Mouse (Mus musculus): ENCODE results near the gene Dab1. TPM values are rescaled to one million over a fixed set of nuclear protein-coding genes. Genes with fewer than 3 reads are reported as not detected.
A peak's percentile ranks its signal among the peaks of the same experiment; 100 is the strongest.

Dab1 gene
- polyA plus RNA-seq, 1 experiment from 2014 or later, result 77.5 TPM

DNA sequence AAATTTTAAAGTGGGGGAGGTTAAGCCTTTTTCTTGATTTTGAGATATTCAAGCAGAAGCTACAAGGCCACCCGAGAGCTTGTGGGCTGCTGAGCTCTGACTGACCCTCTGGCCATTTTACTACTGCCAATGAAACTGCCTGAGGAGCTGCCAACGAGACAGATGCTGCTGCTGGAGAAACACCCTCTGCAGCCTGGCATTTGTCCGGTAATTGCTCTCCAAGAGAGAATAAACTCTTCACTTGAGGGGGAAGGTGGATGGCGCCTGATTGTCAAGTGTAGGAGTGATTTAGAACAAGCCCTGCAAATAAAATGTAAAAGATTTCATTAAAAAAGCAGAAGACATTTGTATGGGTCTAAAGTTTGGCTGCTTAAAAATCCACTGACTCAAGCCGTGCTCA lies 839.6 kb downstream of the Dab1 start:
- WGBS, result 39% methylated on average over 5 of the region's 5 CpGs
- peak; percentile 60; the same call in 1 of the 2 replicates for ATAC-seq
- Histone ChIP-seq H3K9ac (ENCODE audit: low read depth, low read length) (no peak overlapping the region), H3K4me2 (ENCODE audit: low read length) (no peak overlapping the region), H3K4me3 (ENCODE audit: low read length) (no peak overlapping the region), H3K9me3 (ENCODE audit: control insufficient read depth, low read length) (no peaks in the 10 kb centered on the region), H3K36me3 (ENCODE audit: control insufficient read depth, insufficient read depth, low read length) (no peaks in the 10 kb centered on the region), H3K27me3 (replicated peaks; ENCODE audit: control insufficient read depth, insufficient read depth, low read length) (no peaks in the 10 kb centered on the region), H3K4me1 (ENCODE audit: control insufficient read depth, insufficient read depth, low read depth, low read length) (peaks cover 2% of the 10 kb centered on the region; the same call in 1 of the 2 replicates), H3K27ac (ENCODE audit: low read depth, low read length) (no peak overlapping the region)

DNA sequence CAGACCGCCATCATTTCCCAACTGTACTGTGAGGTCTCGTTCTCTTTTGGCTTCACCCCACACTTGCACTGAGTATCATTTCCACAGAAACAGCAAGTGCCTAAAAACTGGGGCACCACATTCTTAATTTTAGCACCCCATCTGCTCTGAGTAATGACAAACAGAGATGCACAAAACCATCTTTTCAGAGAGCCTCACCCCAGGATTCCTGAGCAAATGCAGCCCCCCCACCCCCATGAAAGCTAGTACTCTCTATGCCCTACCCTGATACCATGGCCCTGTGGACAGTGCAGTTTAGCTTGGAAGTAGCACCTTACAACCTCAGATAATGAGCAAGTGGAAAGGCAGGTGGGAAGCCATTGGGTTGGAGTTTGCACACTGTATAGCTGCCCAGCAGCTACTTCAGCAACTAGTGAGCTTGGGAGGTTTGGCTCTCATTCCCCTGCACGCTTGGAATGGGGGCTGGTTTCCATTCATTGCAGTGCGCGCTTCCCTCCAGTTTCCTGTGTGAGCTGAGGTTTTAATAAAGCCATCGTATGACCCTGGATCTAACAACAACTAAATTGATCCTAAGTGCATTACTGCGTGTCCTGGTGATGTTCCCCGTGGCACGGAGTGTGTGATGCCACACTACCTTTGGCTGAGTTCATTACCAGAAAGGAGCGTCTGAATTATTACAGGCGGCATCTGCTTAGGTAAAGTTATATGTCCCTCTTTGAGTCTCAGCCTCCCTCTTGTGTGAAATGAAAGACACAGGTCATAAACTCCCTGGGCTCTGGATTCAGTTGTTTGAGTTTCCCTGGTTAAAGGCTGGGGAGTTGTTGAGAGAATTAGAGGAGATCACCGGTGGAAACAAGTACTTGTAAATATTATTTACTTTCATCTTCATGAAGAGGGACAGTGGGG lies 842.2 kb downstream of the Dab1 start:
- H3K27me3 ChIP-seq (replicated peaks; ENCODE audit: control insufficient read depth, insufficient read depth, low read length), result no peaks in the 10 kb centered on the region
- H3K9me3 ChIP-seq (ENCODE audit: control insufficient read depth, low read length), result no peaks in the 10 kb centered on the region
- no peak overlapping the region for H3K27ac ChIP-seq (ENCODE audit: low read depth, low read length)
- H3K4me3 ChIP-seq (ENCODE audit: low read length), result no peak overlapping the region
- 83% methylated on average over 12 of the region's 12 CpGs for WGBS
- H3K36me3 ChIP-seq (ENCODE audit: control insufficient read depth, insufficient read depth, low read length), result no peaks in the 10 kb centered on the region
- no peak overlapping the region for H3K4me2 ChIP-seq (ENCODE audit: low read length)
- no peak for ATAC-seq
- H3K9ac ChIP-seq (ENCODE audit: low read depth, low read length), result no peak overlapping the region
- H3K4me1 ChIP-seq (ENCODE audit: control insufficient read depth, insufficient read depth, low read depth, low read length), result no peaks in the 10 kb centered on the region; the same call in none of the 2 replicates

GRCm38 (mm10) chr4:104462932-104463780 lies 844.0 kb downstream of the Dab1 start:
- Histone ChIP-seq H3K27me3 (replicated peaks; ENCODE audit: control insufficient read depth, insufficient read depth, low read length) (no peaks in the 10 kb centered on the region), H3K9ac (ENCODE audit: low read depth, low read length) (no peak overlapping the region), H3K4me3 (ENCODE audit: low read length) (no peak overlapping the region), H3K36me3 (ENCODE audit: control insufficient read depth, insufficient read depth, low read length) (no peaks in the 10 kb centered on the region), H3K9me3 (ENCODE audit: control insufficient read depth, low read length) (no peaks in the 10 kb centered on the region), H3K4me2 (ENCODE audit: low read length) (no peak overlapping the region), H3K4me1 (ENCODE audit: control insufficient read depth, insufficient read depth, low read depth, low read length) (no peaks in the 10 kb centered on the region; the same call in none of the 2 replicates), H3K27ac (ENCODE audit: low read depth, low read length) (no peak overlapping the region)
- no peak for ATAC-seq
- WGBS, result 79% methylated on average over 11 of the region's 11 CpGs

GRCm38 (mm10) chr4:104463781-104464170 lies 844.6 kb downstream of the Dab1 start:
- no peaks in the 10 kb centered on the region for H3K27me3 ChIP-seq (replicated peaks; ENCODE audit: control insufficient read depth, insufficient read depth, low read length)
- no peak overlapping the region for H3K27ac ChIP-seq (ENCODE audit: low read depth, low read length)
- no peak overlapping the region for H3K4me2 ChIP-seq (ENCODE audit: low read length)
- no peaks in the 10 kb centered on the region for H3K9me3 ChIP-seq (ENCODE audit: control insufficient read depth, low read length)
- H3K36me3 ChIP-seq (ENCODE audit: control insufficient read depth, insufficient read depth, low read length), result no peaks in the 10 kb centered on the region
- no peak overlapping the region for H3K4me3 ChIP-seq (ENCODE audit: low read length)
- no peak overlapping the region for H3K9ac ChIP-seq (ENCODE audit: low read depth, low read length)
- 0 out of 2 replicates have a peak, but pooled peaks have one; percentile 22 for ATAC-seq
- WGBS, result 71% methylated on average over 7 of the region's 7 CpGs
- no peaks in the 10 kb centered on the region; the same call in none of the 2 replicates for H3K4me1 ChIP-seq (ENCODE audit: control insufficient read depth, insufficient read depth, low read depth, low read length)

GRCm38 (mm10) chr4:104465594-104465993 lies 846.4 kb downstream of the Dab1 start:
- H3K4me1 ChIP-seq (ENCODE audit: control insufficient read depth, insufficient read depth, low read depth, low read length), result no peaks in the 10 kb centered on the region; the same call in 1 of the 2 replicates
- no peaks in the 10 kb centered on the region for H3K9me3 ChIP-seq (ENCODE audit: control insufficient read depth, low read length)
- WGBS, result 100% methylated on average over 1 of the region's 1 CpGs
- no peaks in the 10 kb centered on the region for H3K36me3 ChIP-seq (ENCODE audit: control insufficient read depth, insufficient read depth, low read length)
- H3K27me3 ChIP-seq (replicated peaks; ENCODE audit: control insufficient read depth, insufficient read depth, low read length), result no peaks in the 10 kb centered on the region
- no peak overlapping the region for H3K4me2 ChIP-seq (ENCODE audit: low read length)
- H3K27ac ChIP-seq (ENCODE audit: low read depth, low read length), result no peak overlapping the region
- no peak overlapping the region for H3K4me3 ChIP-seq (ENCODE audit: low read length)
- H3K9ac ChIP-seq (ENCODE audit: low read depth, low read length), result no peak overlapping the region
- ATAC-seq, result no peak

DNA sequence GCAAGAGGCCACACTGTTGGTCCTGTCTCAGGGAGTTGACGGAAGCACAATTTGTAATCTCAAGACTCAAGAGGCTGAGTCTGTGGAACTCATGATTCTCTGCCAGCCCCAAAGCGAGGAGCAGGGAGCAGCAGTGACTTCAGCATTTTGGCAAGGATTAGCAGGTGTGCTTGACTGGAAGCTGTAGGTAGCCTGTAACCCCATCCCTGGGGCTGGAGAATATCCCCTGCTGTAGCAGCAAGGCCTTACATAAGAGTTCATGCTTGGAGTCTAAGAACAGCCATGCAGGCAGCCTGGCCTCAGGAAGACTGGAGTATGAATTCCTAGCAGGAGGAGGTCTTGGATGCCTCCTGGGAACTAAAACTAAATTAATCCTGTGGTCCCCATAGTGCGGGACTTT lies 849.5 kb downstream of the Dab1 start:
- H3K27me3 ChIP-seq (replicated peaks; ENCODE audit: control insufficient read depth, insufficient read depth, low read length), result no peaks in the 10 kb centered on the region
- H3K9ac ChIP-seq (ENCODE audit: low read depth, low read length), result no peak overlapping the region
- H3K4me3 ChIP-seq (ENCODE audit: low read length), result no peak overlapping the region
- WGBS, result 77% methylated on average over 3 of the region's 3 CpGs
- no peaks in the 10 kb centered on the region; the same call in 1 of the 2 replicates for H3K4me1 ChIP-seq (ENCODE audit: control insufficient read depth, insufficient read depth, low read depth, low read length)
- H3K9me3 ChIP-seq (ENCODE audit: control insufficient read depth, low read length), result no peaks in the 10 kb centered on the region
- no peak overlapping the region for H3K27ac ChIP-seq (ENCODE audit: low read depth, low read length)
- ATAC-seq, result no peak
- H3K36me3 ChIP-seq (ENCODE audit: control insufficient read depth, insufficient read depth, low read length), result no peaks in the 10 kb centered on the region
- H3K4me2 ChIP-seq (ENCODE audit: low read length), result no peak overlapping the region

DNA sequence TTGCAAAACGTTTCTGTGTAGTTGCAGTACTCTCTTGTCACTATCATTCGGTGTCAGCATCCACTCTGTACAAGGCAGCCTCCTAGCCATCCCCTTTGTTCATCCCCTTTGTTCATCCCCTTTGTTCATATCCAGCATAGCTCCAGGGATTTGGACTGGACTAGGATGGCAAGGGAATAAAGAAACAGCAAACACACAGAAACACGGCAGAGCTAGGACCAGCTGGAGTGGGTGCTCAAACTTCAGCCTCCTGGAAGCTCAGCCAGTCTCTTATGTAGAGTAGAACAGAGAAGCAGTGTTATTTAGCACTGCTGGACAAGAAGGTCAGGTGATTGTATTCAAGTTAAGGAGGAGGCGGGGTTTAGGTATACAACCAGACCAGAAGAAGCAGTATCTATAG lies 853.8 kb downstream of the Dab1 start:
- Histone ChIP-seq H3K4me3 (ENCODE audit: low read length) (no peak overlapping the region), H3K27ac (ENCODE audit: low read depth, low read length) (no peak overlapping the region), H3K36me3 (ENCODE audit: control insufficient read depth, insufficient read depth, low read length) (no peaks in the 10 kb centered on the region), H3K4me2 (ENCODE audit: low read length) (no peak overlapping the region), H3K27me3 (replicated peaks; ENCODE audit: control insufficient read depth, insufficient read depth, low read length) (no peaks in the 10 kb centered on the region), H3K4me1 (ENCODE audit: control insufficient read depth, insufficient read depth, low read depth, low read length) (no peaks in the 10 kb centered on the region), H3K9me3 (ENCODE audit: control insufficient read depth, low read length) (no peaks in the 10 kb centered on the region), H3K9ac (ENCODE audit: low read depth, low read length) (no peak overlapping the region)
- ATAC-seq, result no peak
- WGBS, result 62% methylated on average over 4 of the region's 4 CpGs

DNA sequence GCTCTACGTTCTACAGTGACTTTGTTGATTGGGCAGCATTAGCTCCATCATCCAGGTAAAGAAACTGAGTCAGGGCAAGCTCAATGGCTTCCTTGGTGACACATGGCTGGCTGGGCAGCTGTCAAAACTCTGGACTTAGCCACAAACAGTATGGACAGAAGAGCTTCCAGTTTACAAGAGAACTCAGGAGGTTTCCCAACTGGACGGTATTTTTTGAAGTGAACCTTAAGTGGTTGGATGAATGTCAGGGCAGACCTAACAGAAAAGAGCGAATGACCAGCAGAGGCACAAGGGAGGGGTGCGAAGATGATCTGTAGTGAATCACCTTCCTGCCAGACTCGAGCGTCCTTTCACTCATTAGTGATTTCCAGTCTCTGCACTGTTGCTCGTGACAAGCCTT lies 857.7 kb downstream of the Dab1 start:
- no peak overlapping the region for H3K4me2 ChIP-seq (ENCODE audit: low read length)
- no peaks in the 10 kb centered on the region for H3K9me3 ChIP-seq (ENCODE audit: control insufficient read depth, low read length)
- 86% methylated on average over 7 of the region's 7 CpGs for WGBS
- H3K4me1 ChIP-seq (ENCODE audit: control insufficient read depth, insufficient read depth, low read depth, low read length), result no peaks in the 10 kb centered on the region
- no peak overlapping the region for H3K27ac ChIP-seq (ENCODE audit: low read depth, low read length)
- no peak overlapping the region for H3K9ac ChIP-seq (ENCODE audit: low read depth, low read length)
- H3K4me3 ChIP-seq (ENCODE audit: low read length), result no peak overlapping the region
- ATAC-seq, result no peak
- no peaks in the 10 kb centered on the region for H3K36me3 ChIP-seq (ENCODE audit: control insufficient read depth, insufficient read depth, low read length)
- H3K27me3 ChIP-seq (replicated peaks; ENCODE audit: control insufficient read depth, insufficient read depth, low read length), result no peaks in the 10 kb centered on the region

DNA sequence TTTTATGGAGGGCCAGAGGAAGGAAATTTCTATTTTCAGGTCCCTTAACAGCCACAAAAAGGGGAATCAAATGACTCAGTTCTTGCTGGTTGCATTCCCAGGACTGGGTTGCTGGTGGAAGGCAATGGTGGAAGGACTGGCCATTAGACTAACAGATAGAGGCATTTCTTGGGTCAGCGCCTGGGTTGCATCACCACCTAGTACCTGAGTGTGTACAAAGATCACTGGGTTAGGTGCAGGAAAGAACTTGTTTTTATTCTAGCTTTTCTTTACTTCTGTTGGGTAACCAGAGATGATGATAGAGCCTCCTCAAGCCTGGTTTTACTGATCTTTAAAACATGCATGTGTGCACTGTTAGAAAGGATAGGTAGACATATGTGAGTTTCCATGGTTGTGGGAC lies 864.8 kb downstream of the Dab1 start:
- Histone ChIP-seq H3K4me3 (ENCODE audit: low read length) (no peak overlapping the region), H3K36me3 (ENCODE audit: control insufficient read depth, insufficient read depth, low read length) (no peaks in the 10 kb centered on the region), H3K27me3 (replicated peaks; ENCODE audit: control insufficient read depth, insufficient read depth, low read length) (no peaks in the 10 kb centered on the region), H3K9me3 (ENCODE audit: control insufficient read depth, low read length) (no peaks in the 10 kb centered on the region), H3K4me2 (ENCODE audit: low read length) (no peak overlapping the region), H3K4me1 (ENCODE audit: control insufficient read depth, insufficient read depth, low read depth, low read length) (no peaks in the 10 kb centered on the region), H3K9ac (ENCODE audit: low read depth, low read length) (no peak overlapping the region), H3K27ac (ENCODE audit: low read depth, low read length) (no peak overlapping the region)
- 100% methylated on average over 1 of the region's 1 CpGs for WGBS
- no peak for ATAC-seq
